Mouse (Mus musculus): ENCODE measurements around the gene Dhcr7.

Dhcr7 gene

GRCm38 (mm10) chr7:143822375-143823265 is at the start of gene Dhcr7, which contains the start of gene Nadsyn1:
TSS of gene Dhcr7 (plus strand) at chr7:143823145.
TSS of gene Nadsyn1 (minus strand) at chr7:143822849.
- DNase-seq: peak; percentile 99

GRCm38 (mm10) chr7:143776137-143776536 is 46.8 kb upstream of the Dhcr7 start:
- no peak for DNase-seq

- DNase-seq: no peak
Measured at GRCm38 (mm10) chr7:143777375-143777774, 45.6 kb upstream of the Dhcr7 start.

GRCm38 (mm10) chr7:143783378-143783995 is 39.5 kb upstream of the Dhcr7 start:
- DNase-seq: no peak

- DNase-seq: peak; percentile 58 to 64
Measured at GRCm38 (mm10) chr7:143783996-143784829, 38.7 kb upstream of the Dhcr7 start, which contains the start of gene Mrgpre. TSS of gene Mrgpre (minus strand) at chr7:143784500.

GRCm38 (mm10) chr7:143792336-143792985 is 30.5 kb upstream of the Dhcr7 start:
- DNase-seq: no peak

GRCm38 (mm10) chr7:143793121-143793520 is 29.8 kb upstream of the Dhcr7 start:
- DNase-seq: peak; percentile 30 to 40

- DNase-seq: no peak
Measured at GRCm38 (mm10) chr7:143798783-143799182, 24.2 kb upstream of the Dhcr7 start.

GRCm38 (mm10) chr7:143800770-143801169 is 22.2 kb upstream of the Dhcr7 start:
- DNase-seq: no peak

GRCm38 (mm10) chr7:143801195-143802065 is 21.5 kb upstream of the Dhcr7 start:
- no peak for DNase-seq

- no peak for DNase-seq
Measured at GRCm38 (mm10) chr7:143805199-143805624, 17.7 kb upstream of the Dhcr7 start.

GRCm38 (mm10) chr7:143808909-143809308 is 14.0 kb upstream of the Dhcr7 start:
- DNase-seq: peak in 1 of 2 experiments; percentile 19

- DNase-seq: no peak
Measured at GRCm38 (mm10) chr7:143819201-143819600, 3.7 kb upstream of the Dhcr7 start.

GRCm38 (mm10) chr7:143821241-143821640 is 1.7 kb upstream of the Dhcr7 start:
- DNase-seq: no peak

- no peak for DNase-seq
Measured at GRCm38 (mm10) chr7:143823266-143823605, 291 bp downstream of the Dhcr7 start.

- no peak for DNase-seq
Measured at GRCm38 (mm10) chr7:143826985-143827384, 4.0 kb downstream of the Dhcr7 start.

- peak; percentile 95 to 96 for DNase-seq
Measured at GRCm38 (mm10) chr7:143829504-143830331, 6.8 kb downstream of the Dhcr7 start.

- no peak for DNase-seq
Measured at GRCm38 (mm10) chr7:143830399-143830798, 7.5 kb downstream of the Dhcr7 start.

GRCm38 (mm10) chr7:143832196-143832595 is 9.3 kb downstream of the Dhcr7 start:
- no peak for DNase-seq

- no peak for DNase-seq
Measured at GRCm38 (mm10) chr7:143832611-143833010, 9.7 kb downstream of the Dhcr7 start.
